Mouse (Mus musculus) kidney, postnatal 25 days (tissue): Measurements from ENCODE around the gene Mapk10.

Experiments used
- DNase-seq, 2 experiments: peaks; one replicate each; pipeline ENCODE4 v3.0.0; 2021; ENCODE audit warnings: mixed read lengths in 2 of 2

Mapk10 gene

GRCm38 (mm10) chr5:103164022-103164421 lies 47.1 kb downstream of the Mapk10 start:
- no peak for DNase-seq

GRCm38 (mm10) chr5:103161574-103161973 lies 49.6 kb downstream of the Mapk10 start:
- DNase-seq: no peak

- no peak for DNase-seq
Observed at GRCm38 (mm10) chr5:103161196-103161540, 50.0 kb downstream of the Mapk10 start.

GRCm38 (mm10) chr5:103160314-103161195 lies 50.6 kb downstream of the Mapk10 start:
- DNase-seq: no peak

GRCm38 (mm10) chr5:103140935-103141334 lies 70.2 kb downstream of the Mapk10 start:
- no peak for DNase-seq

- DNase-seq: peak in 1 of 2 experiments; percentile 18
Observed at GRCm38 (mm10) chr5:103134839-103135238, 76.3 kb downstream of the Mapk10 start.

GRCm38 (mm10) chr5:103133626-103134025 lies 77.5 kb downstream of the Mapk10 start:
- DNase-seq: no peak

- DNase-seq: no peak
Observed at GRCm38 (mm10) chr5:103132814-103133213, 78.3 kb downstream of the Mapk10 start.

GRCm38 (mm10) chr5:103119618-103120017 lies 91.5 kb downstream of the Mapk10 start:
- DNase-seq: no peak

- DNase-seq: no peak
Observed at GRCm38 (mm10) chr5:103115571-103115970, 95.6 kb downstream of the Mapk10 start.

GRCm38 (mm10) chr5:103112471-103112870 lies 98.7 kb downstream of the Mapk10 start:
- no peak for DNase-seq

- DNase-seq: no peak
Observed at GRCm38 (mm10) chr5:103109409-103109808, 101.7 kb downstream of the Mapk10 start.

- DNase-seq: peak in 1 of 2 experiments; percentile 3
Observed at GRCm38 (mm10) chr5:103105441-103106414, 105.4 kb downstream of the Mapk10 start.

GRCm38 (mm10) chr5:103104082-103104481 lies 107.1 kb downstream of the Mapk10 start:
- DNase-seq: no peak

- DNase-seq: no peak
Observed at GRCm38 (mm10) chr5:103102876-103103393, 108.2 kb downstream of the Mapk10 start.

- no peak for DNase-seq
Observed at GRCm38 (mm10) chr5:103102176-103102575, 109.0 kb downstream of the Mapk10 start.

GRCm38 (mm10) chr5:103094166-103094565 lies 117.0 kb downstream of the Mapk10 start:
- DNase-seq: no peak

- DNase-seq: no peak
Observed at GRCm38 (mm10) chr5:103085844-103086243, 125.3 kb downstream of the Mapk10 start.

- DNase-seq: peak in 1 of 2 experiments; percentile 26
Observed at GRCm38 (mm10) chr5:103075451-103075850, 135.7 kb downstream of the Mapk10 start.

- no peak for DNase-seq
Observed at GRCm38 (mm10) chr5:103072200-103072825, 138.8 kb downstream of the Mapk10 start.

- DNase-seq: no peak
Observed at GRCm38 (mm10) chr5:103071006-103071612, 140.0 kb downstream of the Mapk10 start.

- DNase-seq: no peak
Observed at GRCm38 (mm10) chr5:103050319-103050916, 160.7 kb downstream of the Mapk10 start.
